Mouse (Mus musculus) liver, adult 2 months (tissue): ENCODE measurements at regions not wholly inside any gene's neighbourhood (a gene's known extent, or its start where the extent isn't known, plus 50 kb on each side); places are given as distances from the start of the nearest gene placed in this dataset.

ENCODE experiments used
- DNase-seq: peaks from one replicate; pipeline ENCODE4 v3.0.0-alpha.2; 2011; ENCODE audit warnings: low read depth, low spot score; ENCODE audit errors: extremely low read depth
- H3K27ac ChIP-seq: fragments of 200-500 bp; replicated peaks from 2 replicates; pipeline ENCODE4 v1.5.1; 2012; ENCODE audit warnings: low read depth, mild to moderate bottlenecking, control low read depth, inconsistent platforms, low read length; ENCODE audit not compliant: insufficient read depth
- H3K27me3 ChIP-seq: fragments of 200-500 bp; 2 replicates; pipeline ENCODE4 v1.6.1; 2012; ENCODE audit warnings: mild to moderate bottlenecking, moderate library complexity, low read length, inconsistent platforms; ENCODE audit not compliant: control insufficient read depth, insufficient read depth
- H3K36me3 ChIP-seq: fragments of 200-500 bp; 2 replicates; pipeline ENCODE4 v1.6.1; 2012; ENCODE audit warnings: low read length, inconsistent platforms; ENCODE audit not compliant: control insufficient read depth, insufficient read depth
- H3K4me1 ChIP-seq: fragments of 200-500 bp; 2 replicates; pipeline ENCODE4 v1.6.1; 2011; ENCODE audit warnings: low read length; ENCODE audit not compliant: control insufficient read depth, insufficient read depth
- H3K4me3 ChIP-seq: fragments of 200-500 bp; 2 replicates; pipeline ENCODE4 v1.5.1; 2011; ENCODE audit warnings: low read depth, mild to moderate bottlenecking, control low read depth, low read length, moderate library complexity; ENCODE audit not compliant: insufficient read depth
- H3K79me2 ChIP-seq: fragments of 200-500 bp; 2 replicates; pipeline ENCODE4 v1.6.1; 2012; ENCODE audit warnings: inconsistent platforms, mild to moderate bottlenecking, low read length, moderate library complexity; ENCODE audit not compliant: control insufficient read depth, insufficient read depth
- H3K9ac ChIP-seq: fragments of 200-500 bp; 2 replicates; pipeline ENCODE4 v1.6.1; 2012; ENCODE audit warnings: low read depth, mild to moderate bottlenecking, control low read depth, inconsistent platforms, low read length
- CTCF ChIP-seq: fragments of 200-500 bp; IDR thresholded peaks from 2 replicates; pipeline ENCODE4 v1.5.1; 2011; ENCODE audit warnings: low read depth, low read length, control low read depth
- POLR2A ChIP-seq: fragments of 200-500 bp; IDR thresholded peaks from 2 replicates; pipeline ENCODE4 v1.6.1; 2011; ENCODE audit warnings: low read length, control low read depth; ENCODE audit not compliant: insufficient read depth; ENCODE audit errors: extremely low read depth
- WGBS: fragments of 180-500 bp; shearing (Covaris S2); methylation state at CpG from one replicate; pipeline ENCODE4 v1.1.7; 2018; 5-methylcytosine and 5-hydroxymethylcytosine counted together

GRCm38 (mm10) chr9:113441770-113442411, 266.2 kb downstream of the Pdcd6ip start:
- 0 out of 2 replicates have a peak, but pooled peaks cover 2% of the 10 kb centered on the region for H3K27me3 ChIP-seq
- H3K9ac ChIP-seq: no peak overlapping the region
- no peaks in the 10 kb centered on the region for H3K4me1 ChIP-seq
- H3K79me2 ChIP-seq: no peaks in the 10 kb centered on the region
- no peak overlapping the region for H3K27ac ChIP-seq
- 0 out of 2 replicates have a peak overlapping the region, but pooled peaks have one; percentile 3 for H3K4me3 ChIP-seq
- no peaks in the 10 kb centered on the region for H3K36me3 ChIP-seq
- DNase-seq: peak; percentile 23
- no peak for TF ChIP-seq POLR2A
- TF ChIP-seq CTCF: peak; percentile 85
- WGBS: 8% methylated on average over 21 of the region's 21 CpGs

- 72% methylated on average over 7 of the region's 7 CpGs for WGBS
- no peak overlapping the region for H3K27ac ChIP-seq
These were observed 269.7 kb downstream of the Pdcd6ip start for GRCm38 (mm10) chr9:113438394-113438793.

GRCm38 (mm10) chr9:113435921-113436320, 272.1 kb downstream of the Pdcd6ip start:
- Histone ChIP-seq H3K4me1 (no peaks in the 10 kb centered on the region), H3K36me3 (no peaks in the 10 kb centered on the region), H3K4me3 (no peak overlapping the region), H3K9ac (no peak overlapping the region), H3K27me3 (no peaks in the 10 kb centered on the region), H3K79me2 (no peaks in the 10 kb centered on the region), H3K27ac (no peak overlapping the region)
- DNase-seq: no peak
- TF ChIP-seq CTCF: no peak
- TF ChIP-seq POLR2A: no peak

More at GRCm38 (mm10) chr9:113438394-113438793, 269.7 kb downstream of the Pdcd6ip start:
- TF ChIP-seq POLR2A (no peak), CTCF (no peak)
- no peak overlapping the region for H3K4me3 ChIP-seq
- DNase-seq: no peak
- H3K9ac ChIP-seq: no peak overlapping the region
- no peaks in the 10 kb centered on the region for H3K36me3 ChIP-seq
- H3K4me1 ChIP-seq: no peaks in the 10 kb centered on the region
- H3K27me3 ChIP-seq: 0 out of 2 replicates have a peak, but pooled peaks cover 2% of the 10 kb centered on the region
- H3K79me2 ChIP-seq: no peaks in the 10 kb centered on the region

- Histone ChIP-seq H3K79me2 (no peaks in the 10 kb centered on the region), H3K27ac (no peak overlapping the region), H3K27me3 (no peaks in the 10 kb centered on the region), H3K36me3 (no peaks in the 10 kb centered on the region), H3K9ac (no peak overlapping the region), H3K4me3 (no peak overlapping the region), H3K4me1 (no peaks in the 10 kb centered on the region)
- WGBS: 76% methylated on average over 4 of the region's 4 CpGs
- DNase-seq: no peak
- TF ChIP-seq POLR2A (no peak), CTCF (no peak)
These were observed 274.6 kb downstream of the Pdcd6ip start for GRCm38 (mm10) chr9:113433424-113433823.

- Histone ChIP-seq H3K4me1 (no peaks in the 10 kb centered on the region), H3K36me3 (no peaks in the 10 kb centered on the region), H3K9ac (no peak overlapping the region), H3K4me3 (no peak overlapping the region), H3K27ac (no peak overlapping the region), H3K79me2 (no peaks in the 10 kb centered on the region), H3K27me3 (no peaks in the 10 kb centered on the region)
- 75% methylated on average over 9 of the region's 9 CpGs for WGBS
- TF ChIP-seq POLR2A (no peak), CTCF (no peak)
- DNase-seq: no peak
These were observed 275.4 kb downstream of the Pdcd6ip start for GRCm38 (mm10) chr9:113432601-113433179.

GRCm38 (mm10) chr9:113430411-113430810, 277.6 kb downstream of the Pdcd6ip start:
- Histone ChIP-seq H3K4me3 (no peak overlapping the region), H3K4me1 (no peaks in the 10 kb centered on the region), H3K79me2 (no peaks in the 10 kb centered on the region), H3K9ac (no peak overlapping the region), H3K36me3 (no peaks in the 10 kb centered on the region), H3K27me3 (no peaks in the 10 kb centered on the region), H3K27ac (no peak overlapping the region)
- WGBS: 76% methylated on average over 4 of the region's 4 CpGs
- no peak for TF ChIP-seq CTCF
- no peak for TF ChIP-seq POLR2A
- no peak for DNase-seq
